Mouse (Mus musculus) layer of hippocampus, adult 9-10 months (tissue): ENCODE results near the gene Glp2r.

ENCODE experiments used
- DNase-seq: peaks from one replicate; pipeline ENCODE4 v3.0.0; 2022; ENCODE audit warnings: low spot score

Gene Glp2r

DNA sequence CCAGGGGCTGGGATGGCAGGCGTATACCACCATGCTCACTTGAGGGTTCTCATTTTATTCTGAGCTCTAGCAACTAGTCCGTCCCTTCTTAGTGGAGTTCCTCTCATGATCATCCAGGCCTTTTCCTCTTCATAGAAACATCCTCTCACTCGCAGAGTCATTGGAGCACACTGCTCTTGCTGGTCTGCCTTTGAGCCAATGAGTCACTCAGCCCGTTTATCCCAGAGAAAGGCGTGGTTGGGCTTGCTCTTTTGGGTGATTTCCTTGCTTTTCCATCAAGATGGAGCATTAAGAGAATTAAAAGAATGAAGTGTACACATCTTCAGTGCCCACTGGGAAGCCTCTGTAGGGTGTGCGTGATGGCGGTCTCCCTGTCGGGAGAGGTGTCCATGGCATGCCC lies 109.5 kb downstream of the Glp2r start:
- no peak for DNase-seq

DNA sequence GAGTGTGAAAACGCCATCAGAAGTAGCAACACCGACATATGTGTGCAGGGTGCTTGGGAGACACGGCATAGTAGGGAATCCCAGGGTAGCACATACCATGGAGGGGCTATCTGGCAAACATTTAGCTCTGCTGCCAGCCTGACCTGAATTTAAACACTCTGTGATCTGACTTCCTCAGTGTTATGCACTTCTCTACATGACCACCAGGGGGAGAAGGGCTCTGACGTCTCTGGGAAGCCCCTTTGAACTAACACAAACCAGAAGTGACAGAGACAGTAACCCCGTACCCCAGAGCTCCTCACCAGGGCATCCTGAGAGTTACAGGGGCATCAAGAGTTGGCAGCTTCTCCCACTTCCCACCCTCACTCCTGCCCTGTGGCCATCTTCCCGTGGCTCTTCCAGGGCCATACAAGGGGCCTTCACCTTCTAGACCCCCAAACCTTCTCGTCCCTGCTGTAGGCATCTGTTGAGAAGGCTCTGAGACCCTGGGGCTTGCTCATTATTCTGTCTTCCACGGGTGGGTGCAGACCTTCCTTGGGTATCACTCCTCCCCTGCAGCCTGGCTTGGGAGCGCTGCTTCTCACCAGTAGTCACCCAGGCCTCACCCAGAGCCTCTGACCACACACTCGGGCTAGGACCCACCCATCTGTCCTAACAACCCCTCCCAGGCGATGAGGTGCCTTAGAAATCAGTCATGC lies 113.1 kb downstream of the Glp2r start:
- no peak for DNase-seq

- no peak for DNase-seq
Observed at GRCm38 (mm10) chr11:67656811-67657210, 114.1 kb downstream of the Glp2r start.

GRCm38 (mm10) chr11:67656366-67656765 lies 114.6 kb downstream of the Glp2r start:
- no peak for DNase-seq

DNA sequence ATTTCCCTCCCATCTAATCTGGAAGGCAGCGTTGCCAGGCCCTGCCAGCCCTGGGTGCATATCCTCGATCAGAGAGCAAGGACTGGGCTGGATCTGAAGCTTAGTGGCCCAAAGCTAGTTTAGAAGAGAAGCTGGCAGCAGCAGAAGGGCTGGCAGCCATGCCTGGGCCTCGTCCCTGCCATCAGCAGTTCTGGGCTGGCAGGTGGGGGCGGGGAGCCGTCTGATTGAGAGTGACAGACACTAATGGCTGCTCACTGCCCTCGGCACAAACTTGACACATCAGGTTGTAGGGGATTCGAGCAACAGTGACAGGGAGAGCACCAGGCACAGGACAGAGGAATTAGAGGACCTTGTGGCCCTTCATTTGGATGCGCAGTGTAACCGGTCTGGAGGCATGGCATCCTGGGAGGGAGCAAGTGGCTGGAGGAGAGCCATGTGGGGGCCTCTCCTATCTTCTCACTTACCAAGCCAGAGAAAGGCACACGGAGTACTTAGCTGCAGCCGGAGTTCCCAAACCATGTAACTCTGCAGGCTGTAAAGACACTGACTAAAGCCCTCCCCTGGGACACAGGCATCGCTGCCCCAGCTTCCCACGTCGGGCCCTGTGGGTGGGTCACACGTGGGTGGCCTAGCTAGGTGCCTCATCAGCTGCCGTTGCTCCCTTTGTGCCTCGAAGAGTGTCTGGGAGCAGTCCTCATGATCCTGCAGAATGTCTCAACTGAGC lies 115.6 kb downstream of the Glp2r start:
- no peak for DNase-seq

DNA sequence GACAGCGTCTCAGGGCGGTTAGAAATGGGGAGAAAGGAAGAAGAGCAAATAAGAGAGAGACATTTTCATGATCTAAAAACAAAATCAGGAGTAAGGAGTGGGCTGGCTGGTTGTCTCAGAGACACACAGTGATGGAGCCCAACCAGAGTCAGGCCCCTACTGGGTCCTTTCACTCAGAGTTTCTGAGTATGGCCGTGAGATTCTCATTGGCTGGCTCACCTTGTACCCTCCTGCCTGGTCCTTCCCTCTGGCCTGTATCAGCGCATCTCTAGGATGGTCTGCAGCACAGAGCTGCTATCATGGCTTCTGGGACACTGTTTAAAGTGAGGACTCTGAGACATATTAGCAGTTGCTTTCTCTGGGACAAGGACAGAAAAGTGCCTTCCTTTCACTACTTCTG lies 116.4 kb downstream of the Glp2r start:
- DNase-seq: no peak

DNA sequence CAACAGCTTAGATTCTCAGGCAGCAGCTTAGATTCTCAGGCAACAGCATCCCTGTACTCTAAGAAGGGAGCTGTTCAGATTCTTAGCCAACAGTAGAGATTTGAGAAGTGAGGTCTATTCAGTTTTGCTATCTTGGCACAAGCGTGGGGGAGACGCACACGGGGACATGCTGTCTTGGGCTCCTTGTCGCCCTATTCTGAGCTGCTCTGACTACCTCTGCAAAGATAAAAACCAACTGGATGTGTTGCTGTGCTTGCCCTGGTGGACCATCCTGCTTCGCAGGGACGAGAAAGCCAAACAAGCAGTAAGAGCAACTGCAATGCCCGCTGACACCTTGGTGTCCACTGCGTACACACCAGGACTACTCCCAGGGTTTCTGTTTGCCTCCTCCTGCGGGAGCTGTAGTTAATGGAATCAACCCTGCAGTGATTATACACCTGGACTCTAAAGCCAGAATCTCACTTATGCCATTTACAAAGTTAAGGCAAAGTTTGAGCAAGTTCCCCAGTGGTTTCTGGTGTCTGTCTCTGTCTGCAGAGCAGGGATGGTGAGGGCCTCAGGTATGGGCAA lies 117.3 kb downstream of the Glp2r start:
- no peak for DNase-seq

- no peak for DNase-seq
Observed at GRCm38 (mm10) chr11:67652893-67653255, 118.1 kb downstream of the Glp2r start.

DNA sequence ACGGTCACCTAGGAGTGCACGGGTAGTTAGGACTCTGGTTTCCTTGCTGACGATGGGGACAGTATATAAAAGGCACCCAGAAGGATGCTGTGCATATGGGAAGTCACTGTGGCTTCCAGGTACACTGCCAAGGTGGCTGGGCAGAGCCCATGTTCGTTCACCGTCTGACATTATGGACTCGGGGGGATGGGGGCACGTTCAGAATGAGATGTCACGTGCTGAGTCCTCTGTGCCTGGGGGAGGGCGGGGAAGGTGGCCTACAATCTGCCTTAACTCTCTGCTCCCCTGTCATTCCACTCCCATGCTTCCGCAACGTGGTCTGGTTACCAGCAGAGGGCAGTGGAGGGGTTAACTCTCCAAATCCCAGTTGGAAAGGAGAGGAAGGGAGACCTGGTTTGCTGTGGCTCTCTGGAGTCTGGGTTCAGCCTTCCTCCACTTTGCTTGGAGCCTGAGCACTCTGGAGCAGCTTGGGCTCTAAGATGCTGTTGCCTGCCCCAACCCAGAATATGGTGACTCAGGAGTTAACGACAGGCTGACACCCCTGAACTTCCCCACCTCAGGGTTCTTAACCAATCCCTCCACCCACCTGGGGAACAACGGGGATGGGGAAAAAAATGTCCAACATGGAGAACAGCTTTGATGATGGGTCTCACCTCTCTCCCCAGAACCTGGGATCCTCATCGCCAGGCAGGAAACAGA lies 118.6 kb downstream of the Glp2r start:
- no peak for DNase-seq

DNA sequence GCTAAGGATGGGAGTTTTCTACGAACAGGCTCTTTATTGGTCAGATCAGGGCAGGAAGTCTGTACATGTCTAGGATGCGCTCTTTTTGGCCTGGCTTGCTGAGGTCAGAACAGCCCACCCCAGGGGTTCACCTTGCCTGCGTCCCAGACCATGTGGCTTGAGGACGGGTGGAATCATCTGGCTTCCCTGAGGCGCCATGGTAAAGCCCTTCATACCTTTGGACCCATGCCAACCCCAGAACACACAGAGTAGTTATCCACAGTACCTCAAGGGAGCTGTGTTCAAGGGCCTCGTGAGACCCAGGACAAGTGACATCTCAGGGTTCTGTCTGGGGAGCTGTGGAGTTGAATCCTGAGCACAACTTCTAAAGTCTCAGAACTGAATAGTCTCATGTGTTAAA lies 119.2 kb downstream of the Glp2r start:
- no peak for DNase-seq

DNA sequence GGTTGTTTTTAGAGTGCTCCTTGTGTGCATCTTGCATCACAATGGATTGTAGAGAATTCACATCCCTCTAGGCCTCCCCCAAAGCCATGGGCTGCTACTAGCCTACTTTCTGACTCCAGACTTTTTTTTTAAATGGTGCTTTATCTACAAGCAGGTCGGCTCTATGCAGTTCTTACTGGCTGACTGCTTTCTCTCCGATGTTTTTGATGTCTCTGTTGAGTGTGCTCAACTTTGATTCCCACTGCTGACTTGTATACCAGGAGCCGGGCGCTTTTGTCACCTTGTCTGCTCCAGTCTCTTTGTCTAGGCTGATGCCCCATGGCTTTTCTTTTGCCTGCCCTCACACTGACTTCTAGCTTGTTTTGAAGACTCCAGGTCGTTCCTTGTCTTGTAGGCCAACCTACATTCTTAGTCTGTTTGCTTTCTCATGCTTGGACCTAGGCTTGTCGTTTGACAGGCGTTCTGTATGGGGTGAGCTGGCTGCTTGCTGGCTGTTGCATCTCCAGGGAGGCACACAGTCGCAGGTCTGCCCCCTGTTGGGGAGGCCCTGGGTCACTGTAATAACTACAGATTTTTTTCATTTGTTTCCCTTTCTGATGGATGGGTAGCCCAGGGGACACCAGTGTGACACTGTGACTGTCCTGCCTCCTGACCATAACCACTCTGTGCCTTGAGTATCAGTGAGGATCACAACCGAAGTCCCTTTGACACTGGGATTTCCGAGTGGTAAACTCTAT lies 120.8 kb downstream of the Glp2r start:
- DNase-seq: no peak

GRCm38 (mm10) chr11:67648651-67649407 lies 122.1 kb downstream of the Glp2r start:
- no peak for DNase-seq

GRCm38 (mm10) chr11:67647745-67648144 lies 123.2 kb downstream of the Glp2r start:
- no peak for DNase-seq

DNA sequence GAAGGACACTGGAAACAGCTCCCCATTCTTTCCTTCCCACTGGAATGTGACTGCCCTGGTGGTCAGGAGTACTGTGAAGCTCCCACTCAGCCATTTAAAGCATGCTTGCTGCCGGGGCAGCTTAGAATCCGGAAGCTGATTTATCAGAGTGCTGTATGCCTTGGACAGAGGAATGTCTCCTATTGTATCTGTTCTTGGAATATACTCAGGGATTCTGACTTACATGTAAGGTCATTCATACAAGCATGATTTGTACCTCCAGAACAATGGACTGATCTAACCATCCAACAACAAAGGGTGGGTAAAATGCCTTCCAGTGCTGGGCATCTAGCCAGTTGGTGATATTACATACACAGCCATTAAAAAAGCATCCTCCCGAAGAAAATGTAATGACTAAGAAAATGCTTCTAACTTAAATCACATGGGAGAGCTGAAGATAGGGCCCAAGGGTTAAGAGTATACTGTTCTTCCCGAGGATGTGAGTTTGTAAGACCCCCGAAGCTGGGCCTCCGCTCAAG lies 126.3 kb downstream of the Glp2r start:
- DNase-seq: no peak

DNA sequence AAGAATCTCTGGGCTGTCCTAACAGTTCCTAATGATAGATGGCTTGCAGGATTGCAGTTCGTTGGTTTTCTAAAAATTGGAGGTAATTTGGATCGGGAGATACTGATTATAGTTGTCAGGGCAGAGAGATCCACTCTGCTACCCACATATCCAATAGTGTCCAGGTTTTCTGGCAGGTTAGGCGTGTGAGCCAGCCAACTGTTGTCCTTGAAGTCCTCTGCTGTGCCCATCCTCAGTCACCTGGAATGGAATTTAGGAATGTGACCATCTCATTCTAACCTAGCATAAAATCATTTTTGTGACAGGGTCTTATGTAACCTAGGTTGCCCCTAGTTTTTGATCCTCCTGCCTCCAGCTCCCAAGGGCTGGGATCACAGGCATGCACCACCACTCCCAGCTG lies 127.5 kb downstream of the Glp2r start:
- DNase-seq: no peak

DNA sequence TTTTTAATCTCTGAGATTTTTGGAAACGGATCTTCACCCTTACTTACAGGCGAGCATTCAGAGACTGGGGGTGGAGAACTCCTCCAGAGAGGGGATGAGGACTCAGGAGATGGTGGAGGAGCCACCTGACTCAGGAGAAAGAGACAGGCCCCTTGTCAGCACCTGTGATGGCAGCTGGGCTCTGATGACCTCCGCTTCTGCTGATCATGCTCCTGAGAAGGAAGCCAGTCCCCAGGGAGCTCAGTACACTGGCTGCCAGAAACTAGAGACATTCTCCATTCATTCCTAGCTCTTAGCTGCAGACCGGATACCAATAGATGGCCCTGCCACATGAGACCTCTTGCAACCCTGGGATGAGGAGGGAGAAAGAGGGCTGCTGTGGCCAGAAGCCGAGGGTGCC lies 128.1 kb downstream of the Glp2r start:
- no peak for DNase-seq

DNA sequence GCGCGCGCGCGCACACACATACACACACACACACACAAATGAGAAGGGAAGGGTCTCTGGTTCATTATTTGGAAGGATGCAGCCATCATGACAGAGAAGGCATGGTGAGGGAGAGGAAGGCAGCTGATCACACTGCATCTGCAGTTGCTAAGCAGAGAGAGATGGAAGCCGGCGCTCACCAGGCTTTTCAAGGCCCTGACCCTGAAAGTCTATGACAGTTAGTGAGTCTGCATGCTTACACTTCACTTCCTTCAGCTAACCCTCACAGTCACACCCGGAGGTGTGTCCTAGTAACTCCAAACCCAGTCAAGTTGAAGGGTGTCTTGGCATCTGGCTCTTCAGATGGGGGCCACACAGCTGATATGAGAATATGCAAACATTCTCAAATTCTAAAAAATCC lies 128.5 kb downstream of the Glp2r start:
- no peak for DNase-seq

DNA sequence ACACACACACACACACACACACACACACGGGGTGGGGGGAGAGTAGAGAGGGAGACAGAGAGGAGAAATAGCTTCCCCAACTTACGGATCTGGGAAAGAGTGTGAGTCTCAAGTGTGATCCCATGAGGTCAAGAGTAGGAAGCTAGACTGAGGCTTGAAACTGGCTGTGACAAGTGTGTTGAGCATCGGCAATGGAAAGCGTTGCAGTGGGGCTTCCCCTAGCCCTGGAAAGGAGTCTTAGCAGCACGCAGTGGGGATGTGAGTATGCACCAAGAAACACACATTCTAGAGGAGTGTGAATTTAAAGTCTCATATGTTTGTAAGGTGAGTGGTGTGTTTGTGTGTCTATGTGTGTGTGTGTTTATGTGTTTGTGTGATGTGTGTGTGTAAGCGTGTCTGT lies 130.7 kb downstream of the Glp2r start:
- DNase-seq: no peak

- DNase-seq: no peak
Observed at GRCm38 (mm10) chr11:67638401-67638800, 132.6 kb downstream of the Glp2r start.

GRCm38 (mm10) chr11:67636905-67637586 lies 133.9 kb downstream of the Glp2r start:
- no peak for DNase-seq

DNA sequence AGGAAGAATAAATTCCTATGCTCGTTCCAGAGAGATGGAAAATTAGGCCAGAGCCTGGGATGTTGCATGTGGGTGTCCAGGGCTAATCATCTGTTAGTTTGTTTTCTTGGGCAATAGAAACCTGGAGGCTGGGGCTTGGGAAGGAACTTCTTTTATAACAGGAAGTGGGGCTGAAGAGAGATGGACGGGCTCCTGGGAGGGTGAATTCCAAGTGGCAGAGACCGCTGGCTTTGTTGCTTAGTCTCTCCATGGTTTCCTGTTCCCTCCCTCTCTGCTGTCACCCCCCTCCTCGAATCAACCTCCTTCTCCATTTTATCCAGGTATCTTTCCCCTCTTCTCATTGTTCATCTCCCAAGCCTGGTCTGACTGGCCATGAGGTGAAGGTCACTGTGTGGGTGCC lies 134.8 kb downstream of the Glp2r start:
- no peak for DNase-seq
